Mouse (Mus musculus): Measurements from ENCODE around the gene Extl1.

DNA sequence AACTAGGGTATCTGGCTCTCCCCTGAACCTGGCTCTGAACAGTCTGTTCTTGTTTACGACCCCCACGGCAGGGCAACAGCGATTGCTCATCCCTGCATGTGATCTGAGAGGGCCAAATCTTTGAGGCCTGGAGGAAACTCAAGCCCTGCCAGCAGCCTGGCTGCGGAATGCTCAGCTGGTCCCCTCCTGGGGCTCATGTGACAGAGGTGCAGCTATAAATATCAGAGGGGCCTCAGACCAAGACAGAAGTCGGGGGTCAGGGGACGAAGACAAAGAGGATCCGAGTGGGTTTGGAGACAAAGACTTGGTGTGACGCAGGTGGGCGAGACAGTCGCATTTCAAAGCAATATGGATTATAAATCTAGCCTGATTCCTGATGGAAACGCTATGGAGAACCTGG lies 68.8 kb downstream of the Extl1 start, which contains the start of gene Trim63:
- TF ChIP-seq POLR2A (IDR thresholded peaks at IDR 0.05; ENCODE audit: borderline replicate concordance, extremely low read depth, insufficient read depth, insufficient read length, poor library complexity, severe bottlenecking) (no peak), CTCF (IDR thresholded peaks at IDR 0.05; ENCODE audit: borderline replicate concordance, extremely low read depth, insufficient read depth, insufficient read length) (no peak)
